Comparison of ENCODE assay signal across 7 mouse cellular contexts in genomic region chrX:102251937-102252860, GRCm38 (mm10). TPM values are rescaled to one million over a fixed set of nuclear protein-coding genes. Genes with fewer than 3 reads are reported as not detected.
DNase-seq lines count a peak whose midpoint lies in the region; ATAC-seq lines count a peak whose summit lies in the region.

Gene Cited1 (minus strand): TSS chrX:102252181.

- intact Hi-C loops in left cerebral cortex, postnatal 14 days (cut with DNase I) = loop anchor here (5.0 to 10.0 kb wide), 2 partner anchors 103 to 225 kb away; no protein-coding TSS in a partner anchor

- ATAC-seq in common myeloid progenitor, adult 5-6 weeks (replicated peaks; ENCODE audit: low read depth, poor library complexity, severe bottlenecking) = peak; percentile 94
- peak; percentile 41 for ATAC-seq in inflammation-experienced regulatory T-cells, adult 6 months
- ATAC-seq in megakaryocyte-erythroid progenitor cell, adult 5-6 weeks (replicated peaks; ENCODE audit: low FRiP score, low TSS enrichment, poor library complexity, severe bottlenecking) = peak; percentile 90

- DNase-seq in adrenal gland, adult 18-20 months (ENCODE audit: low spot score in 2 of 2) = peak; percentile 39 to 48
- DNase-seq in gastrocnemius, postnatal 25 days = peak; percentile 19
- DNase-seq in left cerebral cortex, postnatal 14 days (ENCODE audit: low spot score in 2 of 2) = peak; percentile 30 to 68
- DNase-seq in right cerebral cortex, postnatal 4 days = peak; percentile 49

RNA-seq across cellular contexts. Expression of gene Cited1, which starts in this region (rescaled TPM):
- 100 to 1,000 TPM in 1 of 2 experiments, 1 to 10 TPM in 1; 2.8 to 104 TPM for total RNA-seq in adrenal gland, adult 18-20 months (2021)
- total RNA-seq in common myeloid progenitor, adult 5-6 weeks (2017) = not detected in 2 replicates
- under 1 TPM; 0.49 to 0.70 TPM for total RNA-seq in gastrocnemius, postnatal 25 days (2021)
- polyA plus RNA-seq in inflammation-experienced regulatory T-cells, adult 6 months (2017; shearing (Covaris generic)) = not detected
- 1 to 10 TPM; 5.5 to 6.3 TPM for total RNA-seq in left cerebral cortex, postnatal 14 days (2021)
- total RNA-seq in megakaryocyte-erythroid progenitor cell, adult 5-6 weeks (2014; fragmentation: Nextera tagmentation) = not detected in 2 replicates
- not detected in 2 replicates for total RNA-seq in megakaryocyte-erythroid progenitor cell, adult 5-6 weeks (2017)

Comparison
In these comparisons a context has a peak if more than half of its experiments do, and no peak if none do; other contexts are left out.
1. Peak in every context shown above with its lines: DNase-seq and ATAC-seq.
2. Peak in ATAC-seq in common myeloid progenitor, adult 5-6 weeks; RNA of the gene not detected or under 1 TPM.
3. Peak in DNase-seq in gastrocnemius, postnatal 25 days; RNA of the gene not detected or under 1 TPM.
4. Peak in ATAC-seq in inflammation-experienced regulatory T-cells, adult 6 months; RNA of the gene not detected or under 1 TPM.
5. Peak in ATAC-seq in megakaryocyte-erythroid progenitor cell, adult 5-6 weeks; RNA of the gene not detected or under 1 TPM.
6. ATAC-seq: peak in every context shown above with its lines; median percentile 94 in common myeloid progenitor, adult 5-6 weeks; 90 in megakaryocyte-erythroid progenitor cell, adult 5-6 weeks; 41 in inflammation-experienced regulatory T-cells, adult 6 months.